Mouse (Mus musculus) monocyte, adult 2 months (primary cell): Measurements from ENCODE around the gene Unc79.

Experiments used
- DNase-seq, 2 experiments: peaks; one replicate each; pipeline ENCODE4 v3.0.0; 2022; ENCODE audit warnings: low spot score in 2 of 2, low read depth in 1 of 2

Gene Unc79

DNA sequence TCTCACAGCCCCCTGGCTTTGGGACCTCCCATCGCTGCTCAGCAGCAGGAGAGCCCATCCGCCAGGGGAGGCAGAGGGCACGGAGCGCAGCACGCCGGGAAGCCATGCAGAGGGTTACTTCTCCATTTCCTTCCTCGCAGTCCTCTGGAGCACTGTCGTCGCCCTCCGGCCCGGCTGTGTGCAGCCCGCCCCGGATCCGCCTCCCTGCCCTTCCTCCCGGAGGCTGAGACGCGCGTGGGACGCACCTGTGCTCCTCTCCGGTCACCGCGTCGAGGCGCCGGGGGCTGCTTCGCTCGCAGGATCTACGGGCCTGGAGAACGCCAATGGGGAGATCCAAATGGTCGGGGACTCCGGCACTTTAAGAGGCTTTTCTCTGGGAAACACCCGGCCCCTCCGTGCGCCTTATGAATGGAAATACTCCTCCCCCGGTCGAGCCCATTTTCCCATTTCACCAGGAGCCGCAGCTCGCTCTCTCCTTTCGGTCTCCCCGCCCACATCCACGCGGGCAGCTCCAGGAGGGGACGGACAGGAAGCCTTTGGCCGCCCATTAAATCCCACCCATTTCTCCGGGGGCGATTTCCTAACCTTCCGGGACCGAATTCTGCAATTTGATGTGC, at the start of gene Unc79:
Gene Unc79 (plus strand): TSS at position 82 of the 617 bp plus-strand sequence.
- DNase-seq = no peak

DNA sequence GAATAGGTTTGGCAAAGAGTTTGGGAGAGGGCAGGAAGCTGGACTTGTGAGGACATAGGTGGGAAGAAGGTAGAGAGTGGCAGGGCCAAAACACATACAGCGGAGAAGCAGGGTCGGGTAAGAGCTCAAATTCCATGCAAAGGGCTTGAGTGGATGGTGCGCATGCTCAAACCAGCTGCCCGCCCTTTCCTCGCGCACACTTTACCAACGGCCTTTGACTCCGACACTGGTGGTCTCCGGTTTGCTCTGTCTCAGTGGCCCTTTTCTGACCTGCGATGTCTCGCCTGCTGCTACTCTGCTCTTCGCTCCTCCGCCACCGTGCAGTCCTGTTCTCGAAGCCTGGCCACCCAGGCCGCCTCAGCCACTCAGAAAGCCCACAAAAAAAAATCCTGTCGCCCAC, 49.6 kb upstream of the Unc79 start, which contains the start of gene Cox8c:
Gene Cox8c (plus strand): TSS at position 226 of the 400 bp plus-strand sequence.
- DNase-seq = no peak

DNA sequence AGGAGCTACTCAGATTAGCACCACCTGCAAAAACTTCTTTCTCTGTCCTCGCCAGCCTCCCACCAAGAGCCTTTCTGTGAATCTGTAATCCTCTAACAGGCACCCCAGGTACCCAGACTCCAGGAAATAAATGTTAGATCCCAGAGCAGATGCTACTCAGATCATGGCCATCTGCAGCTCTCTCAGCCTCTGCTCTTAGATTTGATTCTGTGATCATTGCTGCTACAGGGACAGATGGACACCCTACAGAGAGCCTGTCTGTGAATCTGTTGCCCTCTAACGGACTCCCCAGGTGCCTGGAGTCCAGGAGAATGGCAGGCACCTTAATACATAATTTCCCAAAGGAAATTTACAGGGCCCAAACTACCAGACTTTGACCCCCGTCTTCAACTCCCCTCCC, 40.5 kb upstream of the Unc79 start:
- no peak for DNase-seq

DNA sequence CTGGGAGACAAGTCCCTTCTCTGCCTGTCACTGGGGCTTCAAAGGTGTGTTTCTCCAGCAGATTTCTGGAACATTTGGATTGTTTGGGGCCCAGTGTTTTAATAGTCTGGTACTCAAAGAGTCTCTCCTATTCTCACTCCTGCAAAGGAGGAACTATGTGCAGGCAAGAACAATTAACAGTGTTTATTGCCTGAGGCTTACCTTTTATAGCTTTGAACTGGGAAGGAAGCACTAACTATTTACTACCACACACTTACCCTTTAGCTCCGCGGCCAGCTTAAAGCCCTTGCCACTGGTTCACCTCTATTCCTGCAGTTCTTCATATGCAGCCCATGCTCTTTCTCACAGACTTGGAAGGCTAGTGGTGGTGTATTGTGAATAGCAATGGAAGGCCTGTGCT, 32.6 kb upstream of the Unc79 start:
- no peak for DNase-seq

DNA sequence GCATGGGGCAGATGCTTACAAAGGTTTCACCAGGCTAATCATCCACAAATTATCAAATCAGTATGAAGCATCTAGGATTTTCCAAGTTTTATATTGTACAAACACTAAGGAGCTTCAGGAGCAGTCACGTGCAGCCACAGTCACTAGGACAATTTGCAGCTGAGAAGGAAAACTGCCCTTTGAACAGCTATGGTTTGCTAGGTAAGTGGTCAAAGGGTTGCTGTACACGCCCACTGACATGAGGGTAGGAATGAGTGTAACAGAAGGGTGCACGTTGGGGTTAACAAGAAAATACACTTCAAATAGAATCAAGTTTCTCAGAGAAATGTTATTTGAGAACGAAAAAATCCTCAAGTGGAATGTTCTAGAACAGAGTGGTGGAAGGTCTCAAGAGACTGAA, 18.9 kb upstream of the Unc79 start:
- no peak for DNase-seq

DNA sequence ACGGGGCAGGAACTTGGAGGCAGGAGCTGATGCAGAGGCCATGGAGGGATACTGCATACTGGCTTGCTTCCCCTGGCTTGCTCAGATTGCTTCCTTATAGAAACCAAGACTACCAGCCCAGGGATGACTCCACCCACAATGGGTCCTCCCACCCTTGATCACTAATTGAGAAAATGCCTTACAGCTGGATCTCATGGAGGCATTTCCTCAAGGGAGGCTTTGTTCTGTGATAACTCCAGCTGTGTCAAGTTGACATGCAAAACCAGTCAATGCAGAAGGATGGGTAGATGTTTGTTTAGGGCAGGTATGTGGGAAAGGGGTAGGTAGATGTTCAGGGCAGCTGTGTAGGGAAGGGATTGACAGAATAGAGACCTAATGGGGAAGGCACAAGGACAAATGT, 18.3 kb upstream of the Unc79 start:
- no peak for DNase-seq

DNA sequence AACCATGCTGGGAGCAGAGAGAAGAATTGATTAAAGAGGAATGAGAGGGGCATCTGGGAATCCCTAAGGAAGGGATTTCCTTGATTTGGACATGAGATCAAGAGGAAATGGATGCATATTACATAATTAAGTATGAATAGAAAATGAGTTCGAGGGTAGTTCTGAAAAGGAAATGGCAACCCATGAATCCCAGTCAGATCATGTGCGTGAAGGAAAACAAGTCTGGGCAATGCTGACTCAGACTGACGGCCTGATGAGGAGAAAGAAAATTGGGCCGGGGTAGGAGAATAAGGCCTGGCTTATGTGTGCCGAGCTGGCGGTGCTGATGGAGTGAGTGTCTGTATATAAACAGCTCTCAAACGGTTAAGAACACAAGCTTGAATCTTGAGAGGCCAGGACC, 17.9 kb upstream of the Unc79 start:
- no peak for DNase-seq

DNA sequence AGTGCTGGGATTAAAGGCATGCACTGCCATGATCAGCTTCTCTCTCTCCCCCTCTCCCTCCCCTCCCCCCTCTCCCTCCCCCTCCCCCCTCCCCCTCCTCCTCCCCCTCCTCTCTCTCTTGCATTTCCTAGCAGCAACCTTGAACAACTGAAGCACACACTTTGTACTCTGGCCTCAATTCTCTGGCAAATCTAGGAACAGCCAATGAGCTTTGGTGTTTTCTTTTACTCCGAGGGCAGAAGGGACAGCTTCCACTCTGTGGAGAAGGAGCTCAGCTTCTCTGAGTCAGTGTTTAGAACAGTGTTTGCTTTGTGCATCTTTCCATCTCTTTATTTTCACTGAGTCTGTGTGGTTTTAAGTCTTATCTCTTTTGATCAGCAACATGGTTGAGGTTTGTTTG, 12.8 kb upstream of the Unc79 start:
- no peak for DNase-seq

DNA sequence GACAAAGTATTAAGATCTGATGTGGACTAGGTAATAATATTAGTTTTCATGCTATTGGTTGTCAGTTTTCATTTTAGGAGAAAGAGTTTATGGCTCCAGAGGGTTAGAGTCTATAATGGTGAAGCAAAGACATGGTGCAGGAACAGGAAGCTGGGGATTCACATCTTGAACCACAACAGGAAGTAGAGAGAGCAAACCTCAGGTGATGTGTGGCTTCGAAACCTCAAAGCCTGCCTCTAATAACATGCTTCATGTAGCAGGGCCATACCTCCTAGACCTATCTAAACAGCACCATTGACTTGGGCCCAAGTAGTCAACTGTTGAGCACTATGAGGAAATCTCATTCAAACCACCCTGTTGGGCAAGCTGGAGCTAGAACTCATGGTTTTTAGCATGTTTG, 3.1 kb upstream of the Unc79 start:
- no peak for DNase-seq

DNA sequence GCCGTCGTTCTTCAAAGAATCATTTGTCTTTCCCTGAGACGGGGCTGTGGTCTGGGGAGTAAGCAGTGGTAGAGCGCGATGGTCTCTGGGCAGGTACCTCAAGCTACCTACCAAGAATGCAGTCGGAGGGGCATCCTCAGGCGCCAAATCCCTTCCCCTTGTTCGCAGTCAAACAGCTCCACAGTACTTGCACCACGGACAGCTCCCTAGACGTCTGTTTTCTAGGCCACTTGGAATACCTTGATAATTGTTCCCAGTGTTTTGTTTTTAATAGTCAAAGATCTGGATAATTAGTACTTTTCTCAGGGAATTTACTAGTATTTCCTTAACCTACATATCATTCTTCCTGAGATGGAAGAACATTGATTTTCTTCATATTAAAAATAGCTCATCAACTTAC, 833 bp upstream of the Unc79 start:
- no peak for DNase-seq

DNA sequence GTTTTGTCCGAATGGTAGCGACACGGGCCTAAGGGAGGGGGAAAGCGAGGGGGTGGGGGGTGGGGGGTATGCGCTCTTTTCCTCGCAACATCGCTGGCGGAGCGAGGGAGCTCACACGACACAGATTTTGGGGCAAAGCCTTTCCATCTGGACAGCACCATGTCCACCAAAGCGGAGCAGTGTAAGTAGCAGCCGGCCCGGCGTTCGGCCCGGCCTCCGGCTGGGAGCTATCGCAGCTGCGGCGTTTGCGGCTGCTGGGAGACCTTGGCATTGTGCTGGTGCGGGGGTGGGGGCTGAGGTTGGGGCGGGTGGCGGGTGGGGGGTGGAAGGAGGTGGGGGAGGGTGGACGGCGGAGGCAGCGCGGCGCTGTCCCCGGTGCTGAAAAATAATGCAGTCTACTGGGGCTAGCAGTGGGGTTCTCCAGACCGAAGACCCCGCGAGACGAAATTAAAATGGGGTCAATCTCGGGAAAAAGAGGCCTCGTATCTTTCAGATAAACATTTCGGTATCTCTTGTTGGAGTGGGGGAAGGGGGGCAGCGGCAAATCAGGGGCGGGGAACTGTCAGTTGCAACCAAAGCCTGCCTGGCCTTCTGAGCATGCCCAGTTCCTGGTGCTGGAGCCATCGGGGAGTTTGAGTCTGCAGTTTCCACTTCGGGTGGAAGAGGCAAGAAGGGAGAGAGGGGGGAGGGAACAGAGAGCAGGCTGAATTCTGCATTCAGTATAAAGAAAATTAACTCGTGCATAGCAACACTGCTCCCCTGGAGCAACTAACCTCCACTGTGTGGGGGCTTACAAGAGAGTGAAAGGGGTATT, 943 bp downstream of the Unc79 start:
- no peak for DNase-seq

DNA sequence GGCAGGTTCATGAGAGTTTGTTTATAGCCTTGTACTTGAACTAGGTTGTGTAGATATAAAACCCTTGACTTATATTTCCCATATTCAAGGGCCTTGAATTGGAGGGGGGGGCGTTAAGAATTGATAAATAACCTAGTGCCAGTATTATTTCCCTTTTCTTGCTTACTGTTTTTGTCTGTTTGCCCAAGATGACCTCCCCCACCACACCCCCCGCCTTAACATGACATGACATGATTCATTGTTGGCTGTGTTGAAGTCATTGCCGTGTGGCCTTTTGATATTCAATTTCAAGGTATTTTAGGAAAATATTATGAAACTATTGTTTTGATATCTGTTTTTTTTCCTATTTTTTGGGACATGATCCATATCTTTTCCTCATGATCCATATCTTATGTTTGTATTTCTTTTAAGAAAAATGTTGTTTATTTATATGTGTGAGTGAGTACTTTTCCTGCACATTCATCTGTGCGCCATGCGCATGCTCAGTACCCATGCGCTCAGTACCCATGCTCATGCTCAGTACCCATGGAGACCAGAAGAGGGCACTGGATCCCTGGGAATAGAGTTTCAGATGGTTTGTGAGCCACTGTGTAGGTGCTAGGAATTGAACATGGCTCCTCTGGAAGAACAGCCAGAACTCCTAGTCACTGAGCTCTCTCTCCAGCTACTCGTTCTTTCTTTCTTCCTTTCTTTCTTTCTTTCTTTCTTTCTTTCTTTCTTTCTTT, 11.6 kb downstream of the Unc79 start:
- DNase-seq = no peak

DNA sequence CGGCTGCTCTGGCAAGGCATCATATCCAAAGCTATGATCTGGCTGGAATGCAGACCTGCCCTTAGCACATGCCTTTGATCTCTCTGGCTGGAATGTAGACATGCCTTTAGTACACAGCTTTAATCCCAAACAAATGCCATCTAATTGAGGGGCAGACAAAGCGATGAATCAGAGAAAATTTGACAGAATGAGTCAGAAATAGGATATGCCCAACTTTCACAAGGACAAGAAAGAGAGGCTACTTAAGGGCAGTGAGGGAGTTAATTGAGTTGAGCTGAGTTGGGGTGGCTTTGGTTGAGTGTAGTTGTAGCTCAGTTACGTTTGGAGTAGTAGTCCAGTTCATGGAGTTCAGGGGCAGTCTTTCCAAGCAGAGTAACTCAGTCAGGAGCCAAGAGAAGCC, 12.4 kb downstream of the Unc79 start:
- no peak for DNase-seq

DNA sequence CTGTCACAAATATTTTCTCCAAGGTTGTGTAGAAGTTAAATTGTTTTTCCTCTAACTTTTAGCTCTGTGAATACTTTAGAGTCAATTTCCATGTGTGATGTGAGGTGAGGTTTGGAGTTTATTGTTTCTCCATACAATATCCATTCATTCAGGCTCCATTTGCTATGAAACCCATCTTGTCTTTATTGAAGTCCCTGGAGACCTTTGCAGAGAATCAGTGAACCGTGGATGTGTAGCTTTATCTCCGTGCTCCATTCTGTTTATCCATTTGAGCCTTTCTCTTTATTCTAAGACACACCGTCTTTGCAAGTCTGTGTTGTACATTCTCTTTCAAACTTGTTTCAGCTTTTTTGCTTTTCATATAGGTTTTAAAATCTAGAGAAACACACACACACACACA, 15.8 kb downstream of the Unc79 start:
- no peak for DNase-seq

DNA sequence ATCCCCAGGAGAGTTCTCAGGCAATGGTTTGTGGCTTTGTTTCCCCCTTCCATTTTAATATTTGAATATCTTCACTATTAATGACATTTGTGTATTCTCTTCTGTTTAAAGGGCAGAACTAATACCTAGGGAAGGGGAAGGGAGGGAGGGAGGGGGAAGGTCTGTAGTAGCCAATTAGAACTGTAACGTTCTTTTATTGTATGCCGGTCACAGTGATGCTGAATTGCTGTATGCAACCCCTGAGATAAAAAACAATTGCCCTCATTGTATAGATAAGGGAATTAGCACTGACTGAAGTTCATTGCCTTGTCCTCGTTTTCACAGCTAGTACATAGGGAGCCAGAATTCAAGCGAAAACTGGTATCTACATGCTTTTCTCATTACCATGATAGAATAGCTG, 31.9 kb downstream of the Unc79 start:
- no peak for DNase-seq

DNA sequence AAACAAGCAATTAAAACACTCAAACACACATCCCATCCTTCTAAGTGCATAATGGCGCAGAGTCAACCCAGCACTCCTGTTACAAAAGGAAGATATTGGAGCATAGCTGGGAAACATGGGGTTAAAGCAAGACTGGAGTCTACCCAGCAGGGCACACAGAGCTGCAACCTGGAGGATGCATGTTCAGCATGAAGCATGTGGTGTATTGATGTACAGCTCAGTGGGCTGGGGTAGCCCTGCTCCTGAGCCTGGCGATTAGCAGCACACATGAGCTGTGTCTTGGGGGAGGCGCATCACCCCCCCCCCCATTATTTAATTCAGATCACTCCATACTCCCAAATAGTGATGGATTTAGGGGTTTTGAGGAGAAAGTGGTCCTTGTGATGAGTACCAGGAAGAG, 32.9 kb downstream of the Unc79 start:
- no peak for DNase-seq

DNA sequence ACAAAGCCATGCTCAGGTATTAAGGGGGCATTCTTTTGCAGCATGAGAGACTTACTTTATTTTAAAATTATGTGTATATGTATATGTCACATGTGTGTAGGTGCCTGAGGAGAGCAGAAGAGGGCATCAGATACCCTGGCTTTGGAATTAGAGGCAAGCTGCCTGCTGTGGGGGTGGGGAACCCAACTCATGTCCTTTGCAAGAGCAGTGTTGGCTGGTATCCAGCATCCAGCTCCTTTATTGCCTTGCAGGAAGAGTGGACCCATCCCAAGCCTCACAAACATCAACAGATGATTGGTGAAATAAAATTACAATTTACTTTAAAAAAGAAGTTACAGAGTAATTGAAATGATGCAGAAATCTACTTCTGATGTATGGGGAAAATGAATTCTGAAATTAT, 36.7 kb downstream of the Unc79 start:
- no peak for DNase-seq

DNA sequence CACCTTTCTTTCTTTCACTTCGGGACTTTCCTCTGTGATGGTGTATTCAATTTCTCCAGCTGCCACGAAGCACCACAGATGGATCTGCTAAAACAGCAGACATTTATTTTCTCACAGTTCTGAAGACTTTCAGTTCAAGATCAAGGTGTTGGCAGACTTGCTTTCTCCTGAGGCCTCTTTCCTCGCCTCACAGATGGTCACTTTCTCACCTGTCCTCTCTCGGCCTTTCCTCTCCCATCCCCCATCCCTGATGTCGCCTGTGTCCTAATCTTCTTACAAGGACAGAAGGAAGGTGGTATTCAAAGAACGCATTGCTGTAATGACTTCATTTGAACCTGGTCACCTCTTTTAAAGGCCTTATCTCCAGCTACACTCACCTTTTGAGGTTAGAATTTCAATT, 39.1 kb downstream of the Unc79 start:
- no peak for DNase-seq

DNA sequence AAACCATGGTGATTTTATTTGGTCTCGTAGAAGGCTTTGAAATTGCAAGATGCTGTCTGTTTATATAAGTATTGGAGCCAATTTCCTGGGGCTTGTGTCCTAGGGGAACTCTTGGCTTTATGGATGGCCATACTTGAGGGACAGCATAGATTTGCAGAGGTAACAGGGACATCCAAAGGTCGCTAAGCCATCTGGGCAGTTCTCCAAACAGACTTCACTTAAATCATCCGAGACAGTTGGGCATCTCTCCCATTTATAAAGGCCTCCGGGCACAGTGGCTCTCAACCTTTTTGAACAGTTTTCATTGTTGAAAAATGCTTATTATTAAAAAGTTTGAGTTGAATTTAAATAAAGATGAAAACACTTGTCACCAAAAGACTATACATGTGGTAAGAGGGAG, 59.8 kb downstream of the Unc79 start:
- no peak for DNase-seq

DNA sequence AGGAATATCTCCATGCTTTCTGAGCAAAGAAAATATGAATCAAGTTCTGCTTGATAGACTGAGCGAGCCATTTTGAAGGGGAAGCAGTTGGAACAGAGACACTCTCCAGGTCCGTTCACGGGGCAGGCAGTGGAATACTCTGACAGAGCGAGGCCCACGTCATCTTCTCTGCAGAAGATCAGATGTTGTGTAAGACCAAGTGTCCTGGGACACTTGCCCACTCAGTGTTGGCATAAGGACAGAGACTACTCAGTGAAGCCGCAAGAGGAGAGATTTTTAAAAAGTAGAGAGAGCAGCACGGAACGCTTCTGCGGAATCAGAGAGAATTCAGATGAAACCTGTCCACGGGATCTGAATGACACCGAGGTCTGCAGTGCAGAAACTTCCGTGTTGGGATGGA, 69.5 kb downstream of the Unc79 start:
- DNase-seq = no peak

DNA sequence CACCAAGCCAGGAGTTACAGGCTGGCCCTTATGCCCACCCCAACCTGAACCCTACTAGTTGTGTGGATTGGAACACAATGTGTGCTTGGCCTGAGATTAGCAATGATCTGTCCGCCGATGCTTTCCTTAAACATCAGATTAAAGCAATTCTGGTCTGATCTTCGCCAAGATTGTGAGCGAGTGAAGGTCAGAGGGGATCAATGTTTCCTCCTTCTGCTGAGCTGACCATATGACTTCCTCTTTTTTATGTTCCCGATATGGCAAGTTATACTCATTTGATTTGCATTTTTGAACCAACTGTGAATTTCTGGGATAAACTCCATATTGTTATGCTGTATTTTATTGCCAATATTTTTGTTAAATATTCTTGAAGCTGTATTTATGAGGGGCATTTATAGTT, 88.0 kb downstream of the Unc79 start:
- DNase-seq = no peak

DNA sequence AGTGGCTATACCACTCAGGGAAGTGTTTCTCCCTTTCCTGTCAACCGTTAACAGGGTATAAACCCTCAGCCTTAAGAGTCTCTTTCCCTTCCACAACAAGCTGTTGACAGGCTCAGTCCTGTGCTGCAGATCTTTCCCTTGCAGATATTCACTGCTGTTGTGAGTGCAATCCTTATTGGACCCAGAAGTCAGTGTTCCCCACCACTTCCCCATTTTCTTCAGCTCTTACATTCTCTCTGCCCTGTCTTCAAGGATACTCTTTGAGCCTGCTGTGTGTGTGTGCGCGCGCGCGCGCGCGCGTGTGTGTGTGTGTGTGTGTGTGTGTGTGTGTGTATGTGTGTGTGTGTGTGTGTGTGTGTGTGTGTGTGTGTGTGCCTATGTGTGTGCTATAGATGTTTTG, 90.7 kb downstream of the Unc79 start:
- no peak for DNase-seq
